Mouse (Mus musculus) yolk sac, embryonic 10.5 days (tissue): ENCODE data around the gene Calm3.
A peak's percentile ranks its signal among the peaks of the same experiment; 100 is the strongest.

Source experiments
- DNase-seq: peaks from one replicate; pipeline ENCODE4 v3.0.0-alpha.2; 2017; ENCODE audit warnings: low spot score

The Calm3 gene

DNA sequence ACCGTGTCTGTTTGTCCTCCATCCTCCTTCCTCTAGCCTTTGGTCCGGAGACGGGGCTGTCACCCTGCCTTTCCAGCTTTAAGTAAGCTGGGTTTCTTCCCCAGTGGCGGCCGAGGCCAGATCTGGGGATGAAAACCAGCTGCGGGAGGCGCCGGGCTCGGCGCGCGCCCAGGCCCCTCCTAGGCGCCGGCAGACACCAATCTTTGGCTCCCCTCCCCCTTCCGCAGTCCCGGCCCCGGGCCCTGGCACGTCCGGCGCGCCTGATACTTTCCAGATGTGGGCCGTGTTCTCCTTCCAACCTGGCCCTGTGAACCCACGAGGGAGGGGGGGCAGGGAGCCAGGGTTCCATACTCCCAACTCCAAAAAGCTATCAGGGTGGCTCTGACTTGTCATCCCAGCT is 33.0 kb downstream of the Calm3 start:
- DNase-seq = peak; percentile 85

DNA sequence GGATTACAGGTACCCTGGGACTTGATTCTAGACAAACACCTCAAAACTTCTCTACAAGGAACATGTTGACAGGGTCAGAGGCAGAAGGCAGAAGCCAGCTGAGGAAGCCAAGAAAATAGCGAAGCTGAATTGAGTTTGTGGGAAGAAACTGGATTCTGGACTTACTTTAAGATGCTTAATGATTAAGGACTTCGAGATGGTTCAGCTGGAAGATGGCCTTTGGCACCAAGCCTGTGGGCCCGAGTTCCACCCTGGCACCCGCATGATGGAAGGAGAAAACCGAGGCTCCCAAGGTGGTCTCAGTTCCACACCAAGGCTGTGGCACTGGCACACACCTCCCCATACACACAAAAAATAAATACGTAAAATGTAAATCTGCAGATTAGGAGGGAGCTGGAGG is 33.4 kb downstream of the Calm3 start:
- no peak for DNase-seq

DNA sequence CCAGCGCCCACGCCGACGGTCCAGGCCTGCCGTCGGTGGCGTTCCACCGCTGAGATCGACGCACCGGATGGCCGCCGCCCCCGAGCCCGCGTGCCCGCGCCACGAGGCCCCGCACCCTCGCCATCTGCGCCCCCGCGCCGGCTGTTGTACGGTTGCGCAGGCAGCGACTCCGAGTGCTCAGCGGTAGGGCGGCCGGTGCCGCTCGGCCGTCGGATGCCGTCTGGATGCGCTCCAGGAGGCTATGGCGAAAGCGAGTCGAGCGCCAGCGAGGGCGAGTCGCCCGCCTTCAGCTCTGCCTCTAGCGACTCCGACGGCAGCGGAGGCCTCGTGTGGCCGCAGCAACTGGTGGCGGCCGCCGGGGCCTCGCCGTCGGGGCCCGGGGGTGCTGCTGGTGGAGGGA is 38.0 kb downstream of the Calm3 start:
- DNase-seq = no peak

DNA sequence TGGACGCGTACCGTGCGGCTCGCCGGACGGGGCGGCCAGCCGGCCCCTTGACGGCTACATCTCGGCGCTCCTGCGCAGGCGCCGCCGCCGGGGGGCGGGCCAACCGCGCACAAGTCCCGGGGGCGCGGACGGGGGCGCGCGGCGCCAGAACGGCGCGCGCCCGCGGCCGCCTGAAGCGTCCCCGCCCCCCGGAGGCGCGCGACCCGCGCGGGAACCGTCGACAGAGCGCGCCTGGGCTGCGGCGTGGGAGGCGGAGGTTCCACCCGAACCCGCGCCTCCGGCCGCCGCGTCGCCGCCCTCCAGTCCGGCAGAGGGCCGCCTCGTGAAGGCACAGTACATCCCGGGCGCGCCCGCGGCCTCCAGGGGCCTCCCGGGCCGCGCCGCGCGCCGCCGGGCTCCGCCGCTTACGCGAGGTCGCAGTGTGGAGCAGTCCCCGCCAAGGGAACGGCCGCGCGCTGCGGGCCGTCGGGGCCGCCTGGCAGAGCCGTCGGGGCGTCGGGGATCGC is 38.6 kb downstream of the Calm3 start:
- DNase-seq = no peak

DNA sequence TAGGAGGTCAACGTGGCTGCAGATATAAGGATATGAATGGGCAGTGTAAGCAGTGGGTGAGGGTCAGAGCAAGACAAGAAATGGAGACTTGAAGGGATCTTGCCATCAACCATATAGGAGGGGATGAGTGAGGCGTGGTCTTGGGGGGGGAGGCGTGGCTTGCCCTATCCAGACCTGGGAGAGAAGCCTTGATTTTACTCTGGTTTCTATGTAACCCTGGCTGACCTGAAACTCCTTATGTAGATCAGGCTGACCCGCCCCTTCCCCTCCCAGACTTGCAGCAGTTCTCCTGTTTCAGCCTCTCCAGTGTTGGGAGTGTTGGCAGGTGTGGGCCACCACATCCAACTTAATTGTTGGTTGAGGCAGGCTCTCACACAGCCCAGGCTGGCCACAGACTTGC is 39.6 kb downstream of the Calm3 start:
- DNase-seq = no peak

DNA sequence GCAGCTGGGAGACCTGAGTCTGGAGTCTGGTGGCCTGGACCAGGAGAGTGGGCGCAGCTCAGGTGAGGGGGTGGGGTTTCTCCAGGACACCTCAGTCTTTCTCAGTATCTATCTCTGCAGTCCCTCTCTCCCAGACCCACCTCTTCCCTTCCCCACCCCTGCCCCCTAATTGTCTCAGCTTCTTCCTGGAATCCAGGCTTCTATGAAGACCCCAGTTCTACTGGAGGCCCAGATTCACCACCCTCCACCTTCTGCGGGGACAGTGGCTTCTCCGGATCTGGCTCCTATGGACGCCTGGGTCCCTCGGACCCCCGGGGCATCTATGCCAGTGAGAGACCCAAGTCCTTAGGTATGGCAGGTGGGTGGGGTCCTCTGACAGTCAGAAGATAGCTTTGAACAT is 40.8 kb downstream of the Calm3 start:
- DNase-seq = no peak

DNA sequence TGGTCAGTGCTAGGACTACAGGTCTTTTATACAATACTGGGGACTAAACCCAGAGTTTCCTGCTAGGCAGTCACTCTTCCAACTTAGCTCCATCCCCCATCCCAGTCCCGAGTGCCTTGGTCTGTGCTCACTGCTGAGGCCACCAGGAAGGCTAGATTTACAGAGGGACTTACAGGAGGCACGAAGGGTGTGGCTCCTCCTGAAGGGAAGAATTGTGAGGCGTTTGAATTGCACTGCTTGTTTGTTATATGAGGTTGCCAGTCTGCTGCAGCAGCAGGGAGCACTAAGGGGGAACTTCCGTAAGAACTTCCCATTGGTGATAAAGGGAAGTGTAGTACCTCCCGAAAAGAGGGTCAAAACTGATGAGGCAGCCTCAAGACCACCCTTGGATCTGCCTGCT is 43.3 kb downstream of the Calm3 start:
- DNase-seq = no peak

DNA sequence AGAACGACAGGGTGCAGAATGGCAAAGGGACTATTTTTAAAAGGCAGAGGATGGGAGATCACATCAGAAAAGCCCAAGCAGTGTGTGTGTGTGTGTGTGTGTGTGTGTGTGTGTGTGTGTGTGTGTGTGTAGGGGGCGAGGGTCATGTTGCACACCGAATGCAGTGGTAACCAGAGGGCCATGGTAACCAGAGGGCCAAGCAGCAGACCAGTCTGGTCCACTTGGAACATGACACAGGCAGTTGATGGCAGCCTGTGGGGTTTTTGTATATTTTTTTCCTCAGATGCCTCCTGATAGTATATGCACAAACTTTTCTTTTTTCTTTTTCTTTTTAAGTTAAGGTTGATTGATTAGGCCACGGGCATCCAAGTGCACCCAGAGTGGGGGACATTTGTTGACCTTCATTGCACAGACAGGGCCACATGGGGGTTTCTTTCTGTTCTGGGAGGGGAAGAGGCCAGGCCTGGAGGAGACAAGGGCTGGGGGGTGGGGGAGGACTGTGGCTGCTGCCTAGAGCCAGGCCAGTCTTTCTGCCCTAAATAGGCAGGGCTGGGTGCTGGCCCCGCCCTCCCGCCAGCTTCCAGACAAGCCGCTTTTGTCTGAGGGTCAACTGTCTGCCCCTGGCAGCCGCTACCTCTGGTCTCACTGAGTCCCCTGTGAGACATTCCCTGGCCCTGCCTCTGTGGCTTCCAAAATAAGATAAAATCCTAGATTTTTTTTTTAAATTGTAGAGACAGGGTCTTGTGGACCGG is 43.9 kb downstream of the Calm3 start:
- peak; percentile 60 for DNase-seq

DNA sequence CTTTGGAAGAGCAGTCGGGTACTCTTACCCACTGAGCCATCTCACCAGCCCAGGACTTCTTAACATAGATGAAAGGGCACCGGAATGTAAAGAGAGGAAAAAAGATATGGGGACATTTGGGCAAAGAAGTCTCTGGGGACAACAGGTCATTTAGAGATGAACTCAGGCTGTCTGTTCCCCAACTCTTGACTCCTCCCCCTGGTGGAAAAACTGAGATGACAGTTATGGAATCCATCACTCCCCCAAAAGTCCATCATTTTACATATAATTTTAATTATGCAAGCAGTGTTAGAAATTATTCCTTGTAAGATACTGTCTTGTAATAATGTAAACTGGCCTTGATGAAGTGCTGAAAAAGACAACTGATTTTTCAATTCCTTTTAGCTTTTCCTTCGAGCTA is 46.2 kb downstream of the Calm3 start:
- no peak for DNase-seq

DNA sequence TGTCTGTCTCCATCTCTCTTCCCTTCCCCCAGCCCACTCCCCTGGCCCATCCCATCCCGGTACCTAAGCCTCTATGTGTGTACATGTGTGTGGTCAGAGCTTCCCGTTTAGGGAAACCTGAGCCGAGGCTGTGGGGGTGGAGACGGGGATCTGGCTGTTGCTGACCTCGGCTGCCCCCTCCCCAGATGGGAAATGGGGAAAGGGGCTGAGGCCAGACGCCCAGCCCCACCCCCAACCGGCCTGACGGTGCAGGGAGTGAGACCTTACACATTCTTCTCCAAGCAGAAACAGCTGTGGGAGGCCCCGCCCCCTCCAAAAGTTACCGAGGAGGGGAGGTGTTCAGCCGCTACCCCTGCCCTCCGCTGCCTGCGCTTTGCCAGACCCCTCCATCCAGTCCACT is 47.3 kb downstream of the Calm3 start:
- peak; percentile 84 for DNase-seq

DNA sequence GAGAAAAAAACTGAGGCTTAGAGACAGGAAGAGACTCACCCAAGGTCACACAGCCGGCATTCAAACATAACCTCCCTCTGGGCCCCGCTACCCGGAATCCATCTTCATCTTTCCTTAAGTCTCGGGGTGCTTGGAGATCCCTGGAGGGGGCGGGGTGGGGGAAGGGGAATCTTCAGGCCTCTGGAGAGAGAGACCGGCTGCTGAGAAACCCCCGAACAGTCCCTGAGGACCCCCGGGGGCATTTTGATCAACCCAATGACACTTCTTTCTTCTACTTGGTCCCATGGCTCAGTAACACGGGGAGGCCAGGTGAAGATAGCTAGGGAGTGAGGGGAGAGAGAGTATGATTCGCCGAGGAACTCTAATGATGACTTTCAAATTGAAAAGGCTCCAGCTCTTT is 47.9 kb downstream of the Calm3 start:
- no peak for DNase-seq

DNA sequence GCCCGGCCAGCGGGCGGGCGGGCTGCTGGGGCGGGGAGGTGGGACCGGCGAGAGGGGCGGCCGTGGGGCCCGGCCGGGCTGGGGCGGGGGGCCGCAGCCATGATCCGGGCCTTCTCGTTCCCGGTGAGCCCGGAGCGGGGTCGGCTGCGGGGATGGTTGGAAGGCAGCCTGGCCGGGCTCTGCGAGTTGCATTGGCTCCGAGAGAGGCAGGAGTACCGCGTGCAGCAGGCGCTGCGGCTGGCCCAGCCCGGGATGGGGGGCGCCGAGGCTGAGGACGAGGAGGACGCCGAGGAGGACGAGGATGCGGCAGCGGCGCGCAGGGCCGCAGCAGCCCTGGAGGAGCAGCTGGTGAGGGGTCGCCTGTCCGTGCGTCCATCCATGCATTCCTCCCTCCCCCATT is 48.6 kb downstream of the Calm3 start:
- DNase-seq = no peak

DNA sequence AGATGAGACGGTGACA is 48.8 kb downstream of the Calm3 start, which contains the start of gene Dact3:
Dact3 (plus strand) TSS at position 8 of the 16 bp plus-strand sequence.
- DNase-seq = no peak

DNA sequence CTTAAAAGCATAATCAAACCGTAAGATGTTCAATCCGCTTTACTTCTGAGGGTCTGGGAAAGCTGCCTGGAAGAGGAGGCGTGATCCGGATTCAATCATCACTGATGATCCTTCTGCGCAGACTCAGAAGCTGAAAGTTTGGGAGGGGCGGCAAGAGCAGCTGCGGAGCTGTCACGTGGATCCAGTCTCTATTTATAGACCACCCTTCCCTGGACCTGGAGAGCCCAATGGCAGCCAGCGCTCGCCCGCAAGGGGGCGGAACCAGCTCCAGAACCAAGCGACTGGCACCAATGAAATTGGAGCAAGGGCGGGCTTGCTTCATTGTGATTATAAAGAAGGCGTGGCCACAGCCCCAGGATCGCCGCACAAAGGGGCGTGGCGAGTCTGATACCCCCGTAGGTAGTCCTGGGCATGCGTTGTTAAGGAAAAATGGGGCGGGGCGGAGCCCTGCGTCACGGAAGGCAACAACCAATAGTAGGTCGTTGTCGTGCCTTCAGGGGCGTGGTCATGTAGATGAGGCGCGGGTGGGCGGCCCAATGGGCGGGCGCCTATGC is 49.1 kb downstream of the Calm3 start:
- DNase-seq = peak; percentile 100

DNA sequence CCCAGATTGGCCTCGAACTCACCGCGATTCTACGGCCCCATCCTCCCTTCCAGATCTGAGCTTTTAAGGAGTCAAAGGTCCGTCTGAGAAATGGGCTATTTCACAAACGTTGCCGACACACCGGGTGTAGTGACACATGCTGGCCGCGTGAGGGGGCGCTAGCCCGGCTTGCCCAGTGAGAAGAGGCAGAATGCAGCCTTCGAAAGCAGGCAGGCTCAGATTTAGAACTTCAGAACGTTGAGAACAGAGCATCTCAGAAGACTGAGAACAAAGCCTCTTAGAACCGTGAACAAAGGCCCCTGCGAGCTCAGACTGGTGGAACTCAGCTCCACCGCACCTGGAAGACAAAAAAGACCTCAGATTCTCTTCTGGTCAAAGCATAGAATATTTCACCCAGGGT is 49.7 kb downstream of the Calm3 start:
- DNase-seq = peak; percentile 73

DNA sequence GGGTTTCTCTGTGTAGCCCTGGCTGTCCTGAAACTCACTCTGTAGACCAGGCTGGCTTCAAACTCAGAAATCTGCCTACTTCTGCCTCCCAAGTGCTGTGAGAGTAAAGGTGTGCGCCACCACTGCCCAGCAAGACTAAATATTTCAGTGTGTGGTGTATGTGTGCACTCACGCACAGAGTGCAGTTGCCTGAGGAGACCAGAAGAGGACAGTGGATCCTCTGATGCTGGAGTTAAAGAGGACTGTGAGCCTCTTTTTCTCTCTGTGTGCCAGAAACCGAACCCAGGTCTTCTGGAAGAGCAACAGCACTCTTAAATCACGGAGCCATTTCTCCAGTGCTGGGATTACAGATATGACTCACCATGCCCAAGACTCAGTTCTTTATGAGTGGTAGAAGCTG is 50.5 kb downstream of the Calm3 start:
- no peak for DNase-seq

DNA sequence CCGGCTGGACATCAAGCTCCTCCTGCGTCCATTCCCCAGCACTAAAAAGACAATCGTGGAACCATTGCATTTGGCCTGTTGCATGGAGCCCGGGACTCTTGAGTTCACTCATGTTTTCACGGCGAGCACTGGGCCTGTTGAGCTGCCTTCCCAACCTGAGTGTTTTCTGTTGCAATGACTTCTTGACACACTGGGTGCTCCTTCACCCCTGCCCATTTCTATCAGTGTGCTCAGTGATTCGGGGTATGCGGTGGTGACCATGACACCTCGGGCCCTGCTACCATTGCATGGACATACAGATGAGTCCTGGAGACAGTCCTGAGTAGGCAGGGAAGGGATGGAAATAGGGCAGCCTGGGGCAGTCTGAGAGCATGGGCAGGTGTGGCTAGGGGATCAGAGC is 51.4 kb downstream of the Calm3 start:
- no peak for DNase-seq

DNA sequence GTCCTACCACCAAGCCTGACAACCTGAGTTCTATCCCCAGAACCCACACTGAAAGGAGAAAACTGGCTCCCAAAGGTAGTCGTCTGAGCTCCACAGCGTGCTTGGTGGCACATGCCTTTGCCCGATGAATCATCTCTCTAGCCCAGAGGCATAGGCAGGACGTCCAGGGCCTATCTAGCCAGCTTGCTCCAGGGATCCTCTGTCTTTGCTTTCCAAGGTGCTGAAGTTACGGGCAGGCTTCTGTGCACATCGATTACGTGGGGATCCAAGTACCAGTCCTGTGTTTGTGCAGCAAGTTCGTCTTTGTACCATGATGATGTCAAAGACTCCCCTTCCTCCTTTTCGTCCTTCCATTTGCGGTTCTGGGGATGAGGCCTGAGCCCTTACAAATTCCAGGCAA is 52.3 kb downstream of the Calm3 start:
- DNase-seq = no peak

DNA sequence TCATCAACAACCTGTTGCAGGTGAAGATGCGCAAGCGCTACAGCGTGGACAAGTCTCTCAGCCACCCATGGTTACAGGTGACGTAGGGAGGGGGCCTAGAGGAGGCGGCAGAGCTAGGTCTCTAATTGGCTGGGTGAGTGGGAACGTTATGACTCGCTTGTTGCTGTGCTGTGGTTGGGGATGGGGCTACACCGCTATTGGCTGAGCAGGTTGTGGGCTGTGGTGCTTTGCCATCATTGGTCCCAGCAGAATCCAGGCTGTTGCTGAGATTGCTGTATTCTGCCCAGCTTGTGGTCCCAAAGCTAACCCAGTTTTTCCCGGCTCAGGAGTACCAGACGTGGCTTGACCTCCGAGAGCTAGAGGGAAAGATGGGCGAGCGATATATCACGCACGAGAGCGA is 54.4 kb downstream of the Calm3 start:
- DNase-seq = no peak

DNA sequence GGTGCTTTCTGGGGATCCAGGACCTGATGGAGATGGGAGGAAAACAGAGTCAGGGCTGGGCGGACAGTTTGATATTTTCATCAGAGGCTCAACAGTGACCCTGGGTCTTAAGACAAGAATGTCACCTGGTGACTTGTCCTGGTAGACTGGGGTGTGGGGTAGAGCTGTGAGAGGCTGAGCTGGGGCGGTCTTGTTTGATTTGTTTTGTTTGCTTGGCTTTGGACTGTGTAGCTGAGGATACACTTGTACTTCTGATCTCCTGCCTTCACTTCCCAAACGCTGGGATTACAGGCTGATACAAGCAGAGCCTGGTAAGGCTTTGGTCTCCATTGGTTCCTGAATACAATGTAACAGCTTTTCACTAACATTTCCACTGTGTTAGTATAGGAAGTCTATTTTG is 56.4 kb downstream of the Calm3 start:
- peak; percentile 43 for DNase-seq
